ENCODE assay signal across 16 mouse cellular contexts in the genomic region with DNA sequence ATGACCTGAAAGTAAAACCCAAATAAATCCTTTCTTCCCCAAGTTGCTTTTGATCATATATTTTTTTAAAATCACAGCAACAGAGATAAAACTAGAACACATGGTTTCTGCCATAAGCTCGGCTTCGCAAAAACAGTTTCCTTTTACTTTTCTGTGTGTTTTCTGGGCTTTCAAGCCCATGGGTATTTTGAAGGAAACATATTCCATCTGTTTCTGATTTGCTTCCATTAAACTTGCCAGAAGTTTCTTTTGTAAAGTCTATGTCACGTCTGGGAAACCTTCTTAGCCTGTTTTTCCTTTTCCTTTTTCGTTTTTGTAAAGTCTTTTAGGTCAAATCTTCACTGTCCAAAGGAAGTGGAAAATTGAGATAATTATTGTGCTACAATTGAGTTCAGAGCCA.
DNase-seq lines count a peak whose midpoint lies in the region; ATAC-seq and TF ChIP-seq lines count a peak whose summit lies in the region.
"Had no signal": no experiment of that assay in that cellular context is flagged by ENCODE, and none has a peak within 500 bp of the region (broad histone marks: within the 10 kb centered on the region; RNA-seq: fewer than 3 reads in every experiment).

No protein-coding gene starts in this region.

- no peaks in the 10 kb centered on the region for H3K36me3 ChIP-seq in forebrain, postnatal 0 days (ENCODE audit: insufficient read depth)
- no peaks in the 10 kb centered on the region for H3K36me3 ChIP-seq in forebrain, embryonic 16.5 days (ENCODE audit: control insufficient read depth, insufficient read depth)
- H3K36me3 ChIP-seq in lung, embryonic 14.5 days (ENCODE audit: insufficient read depth) = no peaks in the 10 kb centered on the region
- H3K36me3 ChIP-seq in limb, embryonic 14.5 days (ENCODE audit: control insufficient read depth, insufficient read depth, low read length) = no peaks in the 10 kb centered on the region
- H3K36me3 ChIP-seq: hindbrain, embryonic 10.5 days had no signal

- peak; percentile 21 for DNase-seq in forebrain, postnatal 0 days
- peak; percentile 9 for DNase-seq in lung, embryonic 14.5 days
- no peak for DNase-seq in lung, adult 2 months
- DNase-seq in limb, embryonic 14.5 days (ENCODE audit: low spot score) = peak; percentile 88
- DNase-seq in cerebellum, adult 18-20 months = no peak
- DNase-seq in right cerebral cortex, postnatal 25 days = no peak
- DNase-seq: adrenal gland, postnatal 10 days; cerebellum, adult 11 months; cerebellum, adult 9-10 months; cerebellum, postnatal 25 days; gastrocnemius, postnatal 36 days had no signal

- H3K4me2 ChIP-seq in forebrain, postnatal 0 days (ENCODE audit: low read depth) = no peak overlapping the region
- H3K4me2 ChIP-seq in forebrain, embryonic 16.5 days (ENCODE audit: low read length) = no peak overlapping the region
- no peak overlapping the region for H3K4me2 ChIP-seq in lung, embryonic 14.5 days
- H3K4me2 ChIP-seq in limb, embryonic 14.5 days (replicated peaks; ENCODE audit: low read depth, low read length, severe bottlenecking) = no peak overlapping the region
- H3K4me2 ChIP-seq: forebrain, embryonic 13.5 days; heart, embryonic 11.5 days; hindbrain, embryonic 14.5 days had no signal

- no peak for TF ChIP-seq CTCF in forebrain, postnatal 0 days (IDR thresholded peaks at IDR 0.05; ENCODE audit: low read depth)
- TF ChIP-seq CTCF in lung, embryonic 14.5 days (IDR thresholded peaks at IDR 0.05; ENCODE audit: low read depth) = no peak
- no peak for TF ChIP-seq CTCF in lung, adult 2 months (IDR thresholded peaks at IDR 0.05; ENCODE audit: insufficient read depth, low read length)

- H3K4me3 ChIP-seq in forebrain, postnatal 0 days (ENCODE audit: low read depth, low read length) = no peak overlapping the region
- H3K4me3 ChIP-seq in forebrain, embryonic 16.5 days (replicated peaks; ENCODE audit: low read length) = no peak overlapping the region
- H3K4me3 ChIP-seq in lung, embryonic 14.5 days (ENCODE audit: low read depth, low read length) = no peak overlapping the region
- no peak overlapping the region for H3K4me3 ChIP-seq in lung, adult 2 months (replicated peaks; ENCODE audit: extremely low read depth, low read depth, low read length)
- no peak overlapping the region for H3K4me3 ChIP-seq in limb, embryonic 14.5 days (replicated peaks; ENCODE audit: low read length)
- H3K4me3 ChIP-seq: forebrain, embryonic 13.5 days; hindbrain, embryonic 10.5 days had no signal

- WGBS in forebrain, postnatal 0 days = 65% methylated on average over 4 of the region's 4 CpGs
- 69% methylated on average over 4 of the region's 4 CpGs for WGBS in forebrain, embryonic 16.5 days
- WGBS in lung, embryonic 14.5 days = 57% methylated on average over 4 of the region's 4 CpGs
- WGBS in lung, adult 2 months = 67% methylated on average over 4 of the region's 4 CpGs
- 28% methylated on average over 4 of the region's 4 CpGs for WGBS in limb, embryonic 14.5 days

- no peak for TF ChIP-seq POLR2A in lung, adult 2 months (IDR thresholded peaks at IDR 0.05; ENCODE audit: borderline replicate concordance, extremely low read depth, low read depth, low read length)
- TF ChIP-seq POLR2A in limb, embryonic 14.5 days (IDR thresholded peaks at IDR 0.05; ENCODE audit: borderline replicate concordance, extremely low read depth, insufficient read depth, insufficient read length) = no peak

- H3K4me1 ChIP-seq in forebrain, postnatal 0 days (ENCODE audit: insufficient read depth) = 0 out of 2 replicates have a peak, but pooled peaks cover 2% of the 10 kb centered on the region
- peaks cover 5% of the 10 kb centered on the region for H3K4me1 ChIP-seq in forebrain, embryonic 16.5 days (replicated peaks; ENCODE audit: control insufficient read depth, insufficient read depth, low read length)
- no peaks in the 10 kb centered on the region for H3K4me1 ChIP-seq in lung, embryonic 14.5 days (ENCODE audit: insufficient read depth)
- no peaks in the 10 kb centered on the region for H3K4me1 ChIP-seq in lung, adult 2 months (ENCODE audit: control insufficient read depth, insufficient read depth, low read length)
- H3K4me1 ChIP-seq in limb, embryonic 14.5 days (ENCODE audit: control insufficient read depth, insufficient read depth, low read length) = no peaks in the 10 kb centered on the region
- H3K4me1 ChIP-seq: hindbrain, embryonic 10.5 days had no signal

- ATAC-seq in forebrain, postnatal 0 days = no peak
- no peak for ATAC-seq in forebrain, embryonic 16.5 days
- ATAC-seq in lung, embryonic 14.5 days (ENCODE audit: insufficient read depth) = no peak
- ATAC-seq in limb, embryonic 14.5 days (ENCODE audit: low FRiP score, low read depth) = no peak
- ATAC-seq: forebrain, embryonic 13.5 days had no signal

- no peaks in the 10 kb centered on the region for H3K27me3 ChIP-seq in forebrain, postnatal 0 days (ENCODE audit: insufficient read depth, low read length)
- H3K27me3 ChIP-seq in forebrain, embryonic 16.5 days (replicated peaks; ENCODE audit: control insufficient read depth, insufficient read depth, low read length) = no peaks in the 10 kb centered on the region
- H3K27me3 ChIP-seq in lung, embryonic 14.5 days (ENCODE audit: insufficient read depth, low read length) = no peaks in the 10 kb centered on the region
- no peaks in the 10 kb centered on the region for H3K27me3 ChIP-seq in limb, embryonic 14.5 days (ENCODE audit: control insufficient read depth, insufficient read depth, low read length)
- H3K27me3 ChIP-seq: forebrain, embryonic 13.5 days had no signal

- H3K9me3 ChIP-seq in forebrain, postnatal 0 days (ENCODE audit: low read length) = 0 out of 2 replicates have a peak, but pooled peaks cover 5% of the 10 kb centered on the region
- H3K9me3 ChIP-seq in forebrain, embryonic 16.5 days (ENCODE audit: control insufficient read depth, low read length) = no peaks in the 10 kb centered on the region
- H3K9me3 ChIP-seq in lung, embryonic 14.5 days (ENCODE audit: low read depth, low read length) = no peaks in the 10 kb centered on the region
- H3K9me3 ChIP-seq in limb, embryonic 14.5 days (ENCODE audit: control insufficient read depth, low read length) = no peaks in the 10 kb centered on the region
- H3K9me3 ChIP-seq: forebrain, embryonic 13.5 days; hindbrain, embryonic 10.5 days had no signal

- no peak overlapping the region for H3K27ac ChIP-seq in forebrain, postnatal 0 days (ENCODE audit: low read depth, low read length)
- H3K27ac ChIP-seq in forebrain, embryonic 16.5 days (ENCODE audit: low read length) = no peak overlapping the region
- H3K27ac ChIP-seq in lung, embryonic 14.5 days (ENCODE audit: low read depth) = no peak overlapping the region
- no peak overlapping the region; the same call in 1 of the 2 replicates for H3K27ac ChIP-seq in limb, embryonic 14.5 days (replicated peaks; ENCODE audit: low read depth, low read length)
- H3K27ac ChIP-seq: forebrain, embryonic 13.5 days; hindbrain, embryonic 10.5 days; hindbrain, embryonic 14.5 days had no signal

- no peak overlapping the region for H3K9ac ChIP-seq in forebrain, postnatal 0 days
- H3K9ac ChIP-seq in forebrain, embryonic 16.5 days (replicated peaks; ENCODE audit: low read depth, low read length) = no peak overlapping the region
- H3K9ac ChIP-seq in lung, embryonic 14.5 days = no peak overlapping the region
- no peak overlapping the region for H3K9ac ChIP-seq in limb, embryonic 14.5 days (ENCODE audit: low read depth, low read length, severe bottlenecking)
- H3K9ac ChIP-seq: forebrain, embryonic 13.5 days; hindbrain, embryonic 14.5 days had no signal

Comparison
In these comparisons a context has a peak if more than half of its experiments do, and no peak if none do; other contexts are left out.
1. DNase-seq: peak in forebrain, postnatal 0 days (single experiment), lung, embryonic 14.5 days (single experiment) and limb, embryonic 14.5 days (single experiment); none in lung, adult 2 months (single experiment), cerebellum, adult 18-20 months (0 of 2) and right cerebral cortex, postnatal 25 days (single experiment).